Mouse (Mus musculus): ENCODE results near the gene Gstt4.

GRCm38 (mm10) chr10:75819882-75820281 is 2.5 kb downstream of the Gstt4 start:
- TF ChIP-seq CTCF (IDR thresholded peaks at IDR 0.05; ENCODE audit: low read depth, low read length) (no peak), POLR2A (IDR thresholded peaks at IDR 0.05; ENCODE audit: insufficient read depth, low read length) (no peak)
